22 mouse cellular contexts compared by ENCODE assay signal in genomic region chr6:49130328-49130727, GRCm38 (mm10). TPM values are rescaled to one million over a fixed set of nuclear protein-coding genes. Genes with fewer than 3 reads are reported as not detected.
DNase-seq lines count a peak whose midpoint lies in the region; TF ChIP-seq lines count a peak whose summit lies in the region.
"Had no signal": no experiment of that assay in that cellular context is flagged by ENCODE, and none has a peak within 500 bp of the region (broad histone marks: within the 10 kb centered on the region; RNA-seq: fewer than 3 reads in every experiment).

No protein-coding gene starts in this region.

- no peak overlapping the region for H3K4me3 ChIP-seq in cerebellum, adult 2 months (replicated peaks; ENCODE audit: insufficient read depth, low read depth, low read length)
- H3K4me3 ChIP-seq: embryonic facial prominence, embryonic 12.5 days; embryonic facial prominence, embryonic 15.5 days; forebrain, embryonic 15.5 days; heart, adult 2 months; heart, embryonic 10.5 days; heart, embryonic 13.5 days; hindbrain, embryonic 12.5 days; hindbrain, embryonic 15.5 days had no signal

- no peaks in the 10 kb centered on the region for H3K27me3 ChIP-seq in cerebellum, adult 2 months (ENCODE audit: control insufficient read depth, insufficient read depth, low read length)
- H3K27me3 ChIP-seq: embryonic facial prominence, embryonic 12.5 days; embryonic facial prominence, embryonic 15.5 days; forebrain, embryonic 15.5 days; heart, embryonic 13.5 days; hindbrain, embryonic 12.5 days; hindbrain, embryonic 15.5 days; Patski had no signal

- no peaks in the 10 kb centered on the region for H3K4me1 ChIP-seq in cerebellum, adult 2 months (ENCODE audit: control insufficient read depth, insufficient read depth, low read length)
- H3K4me1 ChIP-seq: embryonic facial prominence, embryonic 12.5 days; embryonic facial prominence, embryonic 15.5 days; forebrain, embryonic 15.5 days had no signal

- no peak for TF ChIP-seq POLR2A in cerebellum, adult 2 months (IDR thresholded peaks at IDR 0.05; ENCODE audit: borderline replicate concordance, insufficient read depth, low read length)

- no peak for TF ChIP-seq CTCF in cerebellum, adult 2 months (IDR thresholded peaks at IDR 0.05; ENCODE audit: borderline replicate concordance, insufficient read depth, low read depth, low read length)

- DNase-seq in adrenal gland, adult (ENCODE audit: inconsistent age in 2 of 2, low spot score in 1 of 2), result peak; percentile 15 to 49
- no peak for DNase-seq in adrenal gland, adult 18-20 months (ENCODE audit: low spot score in 2 of 2)
- DNase-seq in adrenal gland, postnatal 25 days, result peak; percentile 14
- no peak for DNase-seq in adrenal gland, postnatal 4 days (ENCODE audit: low spot score in 2 of 2)
- peak; percentile 65 for DNase-seq in 3T3-L1 (ENCODE audit: low read depth, low spot score)
- peak; percentile 61 for DNase-seq in NIH3T3 (ENCODE audit: low read depth)
- DNase-seq in urinary bladder, adult 18-20 months (ENCODE audit: low spot score in 2 of 2), result no peak
- no peak for DNase-seq in cerebellum, adult 2 months
- DNase-seq: cerebellum, adult 18-20 months; cerebellum, adult 9-11 months; cerebellum, postnatal 25 days; gastrocnemius, postnatal 25 days; heart, adult 2 months; kidney, adult 2 months had no signal

- H3K27ac ChIP-seq in cerebellum, adult 2 months (ENCODE audit: insufficient read depth, low read length), result no peak overlapping the region
- H3K27ac ChIP-seq: embryonic facial prominence, embryonic 12.5 days; embryonic facial prominence, embryonic 15.5 days; forebrain, embryonic 15.5 days; heart, adult 2 months; heart, embryonic 10.5 days; heart, embryonic 13.5 days; hindbrain, embryonic 12.5 days; hindbrain, embryonic 15.5 days had no signal

RNA-seq across cellular contexts. Expression of gene Malsu1, which starts 56.7 kb away (rescaled TPM):
- 10 to 100 TPM; 32.9 to 35.3 TPM for total RNA-seq in adrenal gland, adult 18-20 months (2021)
- total RNA-seq in adrenal gland, postnatal 25 days (2021), result 29.6 and 43.0 TPM in 2 replicates
- total RNA-seq in adrenal gland, postnatal 4 days (2021), result 10 to 100 TPM; 56.4 to 61.1 TPM
- 19.9 and 22.2 TPM in 2 replicates for polyA plus RNA-seq in cerebellum, adult 2 months (2012; rRNA removed)

Comparison
In these comparisons a context has a peak if more than half of its experiments do, and no peak if none do; other contexts are left out.
1. DNase-seq: peak in adrenal gland, adult (2 of 2), adrenal gland, postnatal 25 days (single experiment), 3T3-L1 (single experiment) and NIH3T3 (single experiment); none in adrenal gland, adult 18-20 months (0 of 2), adrenal gland, postnatal 4 days (0 of 2), urinary bladder, adult 18-20 months (0 of 2) and cerebellum, adult 2 months (0 of 2).